In genomic region chr6:85431842-85432431, GRCm38 (mm10) we compare ENCODE assay signal across 8 mouse cellular contexts. TPM values are rescaled to one million over a fixed set of nuclear protein-coding genes. Genes with fewer than 3 reads are reported as not detected.
A peak's percentile ranks its signal among the peaks of the same experiment; 100 is the strongest.
DNase-seq lines count a peak whose midpoint lies in the region; ATAC-seq lines count a peak whose summit lies in the region.

Smyd5 (plus strand) TSS chr6:85431989.

- H3K4me1 ChIP-seq in intestine, embryonic 16.5 days (ENCODE audit: control insufficient read depth, insufficient read depth, low read length), result peaks cover 5% of the 10 kb centered on the region; the same call in 1 of the 2 replicates

- no peaks in the 10 kb centered on the region for H3K36me3 ChIP-seq in intestine, embryonic 16.5 days (ENCODE audit: control insufficient read depth, insufficient read depth, low read length)

- peak within 1 kb of the TSS; percentile 74 for H3K4me2 ChIP-seq in intestine, embryonic 16.5 days (ENCODE audit: low read depth, low read length)

- DNase-seq in adrenal gland, postnatal 10 days, result peak; percentile 95
- peak; percentile 93 for DNase-seq in embryo, embryonic 9.5 days (ENCODE audit: extremely low spot score)
- peak; percentile 76 to 87 for DNase-seq in gastrocnemius, postnatal 4 days (ENCODE audit: low spot score in 2 of 2)
- DNase-seq in left cerebral cortex, postnatal 25 days (ENCODE audit: low spot score in 2 of 2), result peak; percentile 74 to 82
- peak; percentile 90 for DNase-seq in mesoderm, embryonic 11.5 days (ENCODE audit: low read depth, low spot score)
- peak; percentile 68 to 69 for DNase-seq in right cerebral cortex, postnatal 36 days (ENCODE audit: low spot score in 2 of 2)
- peak; percentile 94 for DNase-seq in yolk sac, embryonic 10.5 days (ENCODE audit: low spot score)

- H3K9me3 ChIP-seq in intestine, embryonic 16.5 days (ENCODE audit: control insufficient read depth, low read length), result no peaks in the 10 kb centered on the region

- H3K27me3 ChIP-seq in intestine, embryonic 16.5 days (replicated peaks; ENCODE audit: control insufficient read depth, insufficient read depth, low read length), result no peaks in the 10 kb centered on the region

- 0 out of 2 replicates have a peak within 1 kb of the TSS, but pooled peaks have one; percentile 6 for H3K27ac ChIP-seq in intestine, embryonic 16.5 days (ENCODE audit: low read length)

- ATAC-seq in intestine, embryonic 16.5 days, result peak; percentile 93

- peak within 1 kb of the TSS; percentile 85 for H3K4me3 ChIP-seq in intestine, embryonic 16.5 days (ENCODE audit: low read length)

- H3K9ac ChIP-seq in intestine, embryonic 16.5 days (ENCODE audit: low read depth, low read length), result peak within 1 kb of the TSS; percentile 84

- intact Hi-C loops in left cerebral cortex, postnatal 25 days (cut with DNase I), result no loop called here

- 0% methylated on average over 39 of the region's 39 CpGs for WGBS in intestine, embryonic 16.5 days

RNA-seq across cellular contexts. Expression of gene Smyd5, which starts in this region (rescaled TPM):
- total RNA-seq in adrenal gland, postnatal 10 days (2021), result 10 to 100 TPM; 25.7 to 26.7 TPM
- 10 to 100 TPM; 21.6 to 22.7 TPM for total RNA-seq in gastrocnemius, postnatal 4 days (2021)
- 45.8 and 52.5 TPM in 2 replicates for polyA plus RNA-seq in intestine, embryonic 16.5 days (2015; fragmentation: Nextera tagmentation; extraction: Ambion mirVana)
- 10 to 100 TPM; 38.6 to 39.4 TPM for total RNA-seq in left cerebral cortex, postnatal 25 days (2021)

Comparison
In these comparisons a context has a peak if more than half of its experiments do, and no peak if none do; other contexts are left out.
1. Peak in every context shown above with its lines: DNase-seq, ATAC-seq, H3K4me3 ChIP-seq and H3K27ac ChIP-seq.